Mouse (Mus musculus): ENCODE results near the gene Aldh4a1.

Aldh4a1 gene

GRCm38 (mm10) chr4:139589351-139590027 lies 33.2 kb upstream of the Aldh4a1 start:
- DNase-seq (ENCODE audit: low read depth, low spot score), result no peak

- no peak for DNase-seq (ENCODE audit: low read depth, low spot score)
Observed at GRCm38 (mm10) chr4:139590446-139590845, 32.2 kb upstream of the Aldh4a1 start.

GRCm38 (mm10) chr4:139592895-139593294 lies 29.8 kb upstream of the Aldh4a1 start:
- no peak for DNase-seq (ENCODE audit: low read depth, low spot score)

GRCm38 (mm10) chr4:139593383-139593782 lies 29.3 kb upstream of the Aldh4a1 start:
- no peak for DNase-seq (ENCODE audit: low read depth, low spot score)

GRCm38 (mm10) chr4:139594062-139594461 lies 28.6 kb upstream of the Aldh4a1 start:
- DNase-seq (ENCODE audit: low read depth, low spot score), result no peak

GRCm38 (mm10) chr4:139596715-139597114 lies 26.0 kb upstream of the Aldh4a1 start:
- DNase-seq (ENCODE audit: low read depth, low spot score), result peak; percentile 52

GRCm38 (mm10) chr4:139597286-139598284 lies 25.1 kb upstream of the Aldh4a1 start:
- peak; percentile 76 for DNase-seq (ENCODE audit: low read depth, low spot score)

GRCm38 (mm10) chr4:139598356-139598755 lies 24.3 kb upstream of the Aldh4a1 start:
- no peak for DNase-seq (ENCODE audit: low read depth, low spot score)

GRCm38 (mm10) chr4:139598950-139599518 lies 23.6 kb upstream of the Aldh4a1 start:
- DNase-seq (ENCODE audit: low read depth, low spot score), result peak; percentile 87

- DNase-seq (ENCODE audit: low read depth, low spot score), result no peak
Observed at GRCm38 (mm10) chr4:139601519-139602356, 20.9 kb upstream of the Aldh4a1 start.

- peak; percentile 75 for DNase-seq (ENCODE audit: low read depth, low spot score)
Observed at GRCm38 (mm10) chr4:139602357-139603244, 20.1 kb upstream of the Aldh4a1 start, which contains the start of gene Gm21969. TSS of gene Gm21969 (plus strand) at chr4:139603186.

- no peak for DNase-seq (ENCODE audit: low read depth, low spot score)
Observed at GRCm38 (mm10) chr4:139605216-139605615, 17.4 kb upstream of the Aldh4a1 start.

GRCm38 (mm10) chr4:139606732-139607131 lies 15.9 kb upstream of the Aldh4a1 start:
- DNase-seq (ENCODE audit: low read depth, low spot score), result no peak

- DNase-seq (ENCODE audit: low read depth, low spot score), result no peak
Observed at GRCm38 (mm10) chr4:139608975-139609374, 13.7 kb upstream of the Aldh4a1 start.

GRCm38 (mm10) chr4:139610954-139611353 lies 11.7 kb upstream of the Aldh4a1 start:
- DNase-seq (ENCODE audit: low read depth, low spot score), result no peak

GRCm38 (mm10) chr4:139611542-139611953 lies 11.1 kb upstream of the Aldh4a1 start:
- peak; percentile 72 for DNase-seq (ENCODE audit: low read depth, low spot score)

- no peak for DNase-seq (ENCODE audit: low read depth, low spot score)
Observed at GRCm38 (mm10) chr4:139614524-139615260, 8.0 kb upstream of the Aldh4a1 start.

GRCm38 (mm10) chr4:139616276-139617000 lies 6.2 kb upstream of the Aldh4a1 start:
- DNase-seq (ENCODE audit: low read depth, low spot score), result peak; percentile 85

- DNase-seq (ENCODE audit: low read depth, low spot score), result no peak
Observed at GRCm38 (mm10) chr4:139617001-139617364, 5.7 kb upstream of the Aldh4a1 start.

Measured in CD4-positive helper T cell, adult 2 months (primary cell).